Mouse (Mus musculus): ENCODE results near the gene Snrnp35. TPM values are rescaled to one million over a fixed set of nuclear protein-coding genes. Genes with fewer than 3 reads are reported as not detected.

Gene Snrnp35
- polyA plus RNA-seq, 1 experiment, result 4.8 TPM

DNA sequence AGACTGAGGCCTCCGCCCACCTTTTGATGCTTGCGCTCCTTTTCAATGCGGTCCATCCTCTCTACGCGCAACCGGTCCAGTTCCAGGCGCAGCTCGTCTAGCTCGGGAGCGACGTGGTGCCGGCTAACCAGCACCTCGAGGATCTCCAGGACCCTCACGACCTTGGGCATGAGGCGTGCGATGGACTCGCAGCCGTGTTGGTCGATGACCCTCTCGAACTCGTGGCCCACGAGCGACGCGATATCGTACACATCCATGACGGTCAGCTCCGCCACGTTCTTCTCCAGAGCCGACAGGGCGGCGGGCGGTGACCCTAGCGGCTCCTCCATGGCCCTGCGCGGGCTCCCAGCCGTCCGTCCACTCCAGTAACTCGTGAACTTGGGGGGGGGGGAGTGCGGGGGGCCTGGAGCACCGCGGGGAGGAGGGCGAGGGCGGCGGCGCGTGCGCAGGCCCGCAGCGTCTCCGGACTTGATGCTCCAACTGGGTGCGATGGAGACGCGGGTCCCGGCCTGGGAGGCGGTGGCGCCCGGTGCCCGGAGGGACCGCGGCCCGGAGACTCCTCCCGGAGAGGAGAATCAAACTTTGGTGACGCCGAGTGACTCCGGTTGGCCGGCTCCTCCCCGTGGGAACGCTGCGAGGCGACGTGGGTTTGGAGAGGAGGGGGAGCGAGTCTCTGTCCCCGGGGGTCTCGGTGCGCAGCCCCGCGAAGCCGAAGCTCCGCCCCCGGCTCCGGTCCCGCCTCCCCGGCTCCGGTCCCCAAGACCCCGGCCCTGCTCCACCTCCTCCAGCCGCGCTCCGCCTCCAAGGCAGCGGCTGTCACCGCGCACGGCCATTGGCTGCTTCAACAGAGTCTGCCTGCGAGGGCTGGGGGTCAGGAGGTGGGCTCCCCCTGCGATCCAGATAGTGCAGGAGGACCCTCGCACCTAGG lies 48.0 kb downstream of the Snrnp35 start, which contains the start of gene Rilpl1:
Gene Rilpl1 (minus strand): TSS at position 737 of the 928 bp plus-strand sequence.
- 0 out of 2 replicates have a peak, but pooled peaks have one; percentile 25 for TF ChIP-seq POLR2A (IDR thresholded peaks at IDR 0.05; ENCODE audit: borderline replicate concordance, extremely low read depth, low read depth, low read length)
- no peak for TF ChIP-seq CTCF (IDR thresholded peaks at IDR 0.05; ENCODE audit: insufficient read depth, low read length)
- DNase-seq, result peak; percentile 82
- Histone ChIP-seq H3K4me1 (ENCODE audit: control insufficient read depth, insufficient read depth, low read length) (peaks cover 7% of the 10 kb centered on the region), H3K4me3 (replicated peaks; ENCODE audit: extremely low read depth, low read depth, low read length) (peak within 1 kb of the TSS; percentile 91)
- WGBS, result under 1% methylated on average over 95 of the region's 96 CpGs

GRCm38 (mm10) chr5:124531583-124531930 lies 48.6 kb downstream of the Snrnp35 start:
- 11% methylated on average over 14 of the region's 14 CpGs for WGBS
- TF ChIP-seq POLR2A (IDR thresholded peaks at IDR 0.05; ENCODE audit: borderline replicate concordance, extremely low read depth, low read depth, low read length), result no peak
- no peak for TF ChIP-seq CTCF (IDR thresholded peaks at IDR 0.05; ENCODE audit: insufficient read depth, low read length)
- peaks cover 7% of the 10 kb centered on the region for H3K4me1 ChIP-seq (ENCODE audit: control insufficient read depth, insufficient read depth, low read length)
- peak overlapping the region; percentile 91 for H3K4me3 ChIP-seq (replicated peaks; ENCODE audit: extremely low read depth, low read depth, low read length)
- no peak for DNase-seq

GRCm38 (mm10) chr5:124532451-124532850 lies 49.5 kb downstream of the Snrnp35 start:
- TF ChIP-seq POLR2A (IDR thresholded peaks at IDR 0.05; ENCODE audit: borderline replicate concordance, extremely low read depth, low read depth, low read length), result no peak
- TF ChIP-seq CTCF (IDR thresholded peaks at IDR 0.05; ENCODE audit: insufficient read depth, low read length), result no peak
- H3K4me1 ChIP-seq (ENCODE audit: control insufficient read depth, insufficient read depth, low read length), result peaks cover 9% of the 10 kb centered on the region
- no peak for DNase-seq
- no peak overlapping the region for H3K4me3 ChIP-seq (replicated peaks; ENCODE audit: extremely low read depth, low read depth, low read length)
- 36% methylated on average over 7 of the region's 7 CpGs for WGBS

GRCm38 (mm10) chr5:124535016-124535415 lies 52.1 kb downstream of the Snrnp35 start:
- peaks cover 9% of the 10 kb centered on the region for H3K4me1 ChIP-seq (ENCODE audit: control insufficient read depth, insufficient read depth, low read length)
- H3K4me3 ChIP-seq (replicated peaks; ENCODE audit: extremely low read depth, low read depth, low read length), result no peak overlapping the region
- WGBS, result 62% methylated on average over 5 of the region's 5 CpGs
- no peak for TF ChIP-seq POLR2A (IDR thresholded peaks at IDR 0.05; ENCODE audit: borderline replicate concordance, extremely low read depth, low read depth, low read length)
- TF ChIP-seq CTCF (IDR thresholded peaks at IDR 0.05; ENCODE audit: insufficient read depth, low read length), result no peak
- no peak for DNase-seq

DNA sequence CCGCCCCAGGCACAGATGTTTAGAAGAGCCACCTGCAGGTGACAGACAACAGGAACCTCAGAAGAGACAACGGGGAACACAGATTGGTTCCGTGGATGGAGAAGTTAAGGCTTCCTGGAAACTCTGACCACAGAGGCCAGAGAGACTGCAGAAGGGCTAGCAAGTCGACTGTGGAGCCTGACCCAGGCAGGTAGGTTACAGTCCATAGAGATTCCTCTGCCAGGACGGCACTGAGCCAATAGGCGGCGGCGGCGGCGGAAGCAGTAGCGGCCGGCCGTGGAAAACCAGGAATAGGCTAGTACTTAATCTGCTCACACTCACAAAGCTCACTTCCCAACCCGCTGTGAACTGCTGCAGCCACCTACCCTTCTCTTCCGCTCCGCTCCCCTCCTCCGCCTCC lies 53.8 kb downstream of the Snrnp35 start:
- H3K4me1 ChIP-seq (ENCODE audit: control insufficient read depth, insufficient read depth, low read length), result peaks cover 7% of the 10 kb centered on the region
- H3K4me3 ChIP-seq (replicated peaks; ENCODE audit: extremely low read depth, low read depth, low read length), result peak overlapping the region; percentile 28
- 4% methylated on average over 17 of the region's 17 CpGs for WGBS
- TF ChIP-seq POLR2A (IDR thresholded peaks at IDR 0.05; ENCODE audit: borderline replicate concordance, extremely low read depth, low read depth, low read length), result 0 out of 2 replicates have a peak, but pooled peaks have one; percentile 15
- no peak for TF ChIP-seq CTCF (IDR thresholded peaks at IDR 0.05; ENCODE audit: insufficient read depth, low read length)
- DNase-seq, result peak; percentile 68

DNA sequence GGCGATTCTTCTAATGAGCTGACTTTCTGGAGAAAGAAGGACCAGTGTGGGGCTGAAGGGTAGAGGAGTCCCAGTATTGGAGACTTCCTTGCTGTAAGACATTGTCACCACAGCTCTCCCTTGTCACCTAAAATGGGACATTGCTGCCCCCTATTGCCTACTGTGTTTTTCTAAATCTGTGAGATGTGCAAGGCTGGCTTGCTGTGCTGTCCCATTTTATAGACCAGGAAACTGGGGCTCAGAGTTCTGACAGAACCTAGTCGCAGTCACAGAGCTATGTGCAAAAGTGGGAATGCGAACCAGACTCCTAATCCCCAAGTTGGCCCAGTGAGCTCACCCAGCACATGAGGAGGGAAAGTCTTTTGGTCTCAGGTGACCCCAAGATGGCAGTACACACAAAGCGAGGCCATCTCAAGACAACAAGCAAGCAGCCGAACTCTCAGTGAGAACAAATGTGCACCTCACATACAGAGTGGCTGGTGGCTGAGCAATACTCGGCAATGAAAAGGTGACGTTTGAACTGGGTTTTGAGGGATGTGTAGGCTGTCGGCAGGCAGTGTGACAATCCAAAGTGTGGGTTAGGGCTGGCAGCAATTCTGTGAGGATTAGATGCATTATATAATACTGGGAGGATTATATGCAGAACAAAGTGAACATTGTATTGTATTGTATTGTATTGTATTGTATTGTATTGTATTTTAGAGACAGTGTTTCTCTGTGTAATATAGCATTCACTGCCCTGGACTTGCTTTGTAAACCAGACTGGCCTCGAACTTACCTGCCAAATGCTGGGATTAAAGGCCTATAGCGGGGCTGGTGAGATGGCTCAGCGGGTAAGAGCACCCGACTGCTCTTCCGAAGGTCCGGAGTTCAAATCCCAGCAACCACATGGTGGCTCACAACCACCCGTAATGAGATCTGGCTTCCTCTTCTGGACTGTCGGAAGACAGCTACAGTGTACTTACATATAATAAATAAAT lies 56.2 kb downstream of the Snrnp35 start:
- 74% methylated on average over 16 of the region's 16 CpGs for WGBS
- DNase-seq, result peak; percentile 43

GRCm38 (mm10) chr5:124539905-124540304 lies 57.0 kb downstream of the Snrnp35 start:
- no peak for DNase-seq
- WGBS, result 64% methylated on average over 4 of the region's 4 CpGs
- no peak for TF ChIP-seq POLR2A (IDR thresholded peaks at IDR 0.05; ENCODE audit: borderline replicate concordance, extremely low read depth, low read depth, low read length)
- TF ChIP-seq CTCF (IDR thresholded peaks at IDR 0.05; ENCODE audit: insufficient read depth, low read length), result no peak
- no peak overlapping the region for H3K4me3 ChIP-seq (replicated peaks; ENCODE audit: extremely low read depth, low read depth, low read length)
- H3K4me1 ChIP-seq (ENCODE audit: control insufficient read depth, insufficient read depth, low read length), result peaks cover 6% of the 10 kb centered on the region; the same call in 1 of the 2 replicates

More for the DNA sequence above, 56.2 kb downstream of the Snrnp35 start:
- no peak overlapping the region for H3K4me3 ChIP-seq (replicated peaks; ENCODE audit: extremely low read depth, low read depth, low read length)
- TF ChIP-seq POLR2A (IDR thresholded peaks at IDR 0.05; ENCODE audit: borderline replicate concordance, extremely low read depth, low read depth, low read length) (no peak), CTCF (IDR thresholded peaks at IDR 0.05; ENCODE audit: insufficient read depth, low read length) (peak; percentile 48)
- peaks cover 6% of the 10 kb centered on the region; the same call in 1 of the 2 replicates for H3K4me1 ChIP-seq (ENCODE audit: control insufficient read depth, insufficient read depth, low read length)

- TF ChIP-seq POLR2A (IDR thresholded peaks at IDR 0.05; ENCODE audit: borderline replicate concordance, extremely low read depth, low read depth, low read length) (no peak), CTCF (IDR thresholded peaks at IDR 0.05; ENCODE audit: insufficient read depth, low read length) (peak; percentile 37)
- peak within 1 kb of the TSS; percentile 68 for H3K4me3 ChIP-seq (replicated peaks; ENCODE audit: extremely low read depth, low read depth, low read length)
- peaks cover 6% of the 10 kb centered on the region; the same call in 1 of the 2 replicates for H3K4me1 ChIP-seq (ENCODE audit: control insufficient read depth, insufficient read depth, low read length)
- DNase-seq, result peak; percentile 94
- WGBS, result under 1% methylated on average over 35 of the region's 35 CpGs
These were observed 57.5 kb downstream of the Snrnp35 start, which contains the start of gene Tmed2 for GRCm38 (mm10) chr5:124540383-124540786. Tmed2 (plus strand) TSS chr5:124540695.

Other genes with a start within 250 kb of the Snrnp35 start
- 122 and 163 TPM in 2 replicates for gene Pitpnm2, start 233.4 kb upstream of the Snrnp35 start, polyA plus RNA-seq (2012; rRNA removed)
- gene Mphosph9, start 155.2 kb upstream of the Snrnp35 start, polyA plus RNA-seq (2012; rRNA removed), result 2.4 and 3.3 TPM in 2 replicates
- 3.4 and 3.7 TPM in 2 replicates for gene 2810006K23Rik, start 155.0 kb upstream of the Snrnp35 start, polyA plus RNA-seq (2012; rRNA removed)
- 79.4 and 86.2 TPM in 2 replicates for gene Cdk2ap1, start 120.1 kb upstream of the Snrnp35 start, polyA plus RNA-seq (2012; rRNA removed)
- gene Sbno1, start 57.1 kb upstream of the Snrnp35 start, polyA plus RNA-seq (2012; rRNA removed), result 15.5 and 19.2 TPM in 2 replicates
- 31.7 and 36.5 TPM in 2 replicates for gene Kmt5a, start 43.2 kb upstream of the Snrnp35 start, polyA plus RNA-seq (2012; rRNA removed)
- 19.6 and 20.6 TPM in 2 replicates for gene Rilpl2, start 4.8 kb upstream of the Snrnp35 start, polyA plus RNA-seq (2012; rRNA removed)
- 24.4 and 26.0 TPM in 2 replicates for gene Rilpl1, start 48.3 kb downstream of the Snrnp35 start, polyA plus RNA-seq (2012; rRNA removed)
- gene Tmed2, start 57.6 kb downstream of the Snrnp35 start, polyA plus RNA-seq (2012; rRNA removed), result 112 and 149 TPM in 2 replicates
- gene Ddx55, start 69.7 kb downstream of the Snrnp35 start, polyA plus RNA-seq (2012; rRNA removed), result 11.0 and 12.9 TPM in 2 replicates
- 11.8 and 18.4 TPM in 2 replicates for gene Eif2b1, start 96.0 kb downstream of the Snrnp35 start, polyA plus RNA-seq (2012; rRNA removed)
- 20.1 and 30.4 TPM in 2 replicates for gene Gtf2h3, start 96.0 kb downstream of the Snrnp35 start, polyA plus RNA-seq (2012; rRNA removed)
- gene Atp6v0a2, start 145.4 kb downstream of the Snrnp35 start, polyA plus RNA-seq (2012; rRNA removed), result 39.2 and 45.3 TPM in 2 replicates
- gene Dnah10, start 242.0 kb downstream of the Snrnp35 start, polyA plus RNA-seq (2012; rRNA removed), result 4.6 and 6.5 TPM in 2 replicates